Mouse (Mus musculus): ENCODE results near the gene Acbd6. TPM values are rescaled to one million over a fixed set of nuclear protein-coding genes. Genes with fewer than 3 reads are reported as not detected.

Gene Acbd6
- polyA plus RNA-seq, 1 experiment from 2014 or later: 68.6 TPM

GRCm38 (mm10) chr1:155689141-155689540 lies 131.2 kb downstream of the Acbd6 start:
- Histone ChIP-seq H3K9me3 (ENCODE audit: control insufficient read depth, low read depth, low read length) (no peaks in the 10 kb centered on the region), H3K4me1 (ENCODE audit: control insufficient read depth, insufficient read depth, low read length) (no peaks in the 10 kb centered on the region), H3K36me3 (ENCODE audit: control insufficient read depth, insufficient read depth, low read length) (no peaks in the 10 kb centered on the region), H3K27me3 (ENCODE audit: control insufficient read depth, insufficient read depth, low read length) (no peaks in the 10 kb centered on the region), H3K9ac (replicated peaks; ENCODE audit: low read depth, low read length) (no peak overlapping the region), H3K4me3 (ENCODE audit: low read depth, low read length) (no peak overlapping the region), H3K4me2 (replicated peaks; ENCODE audit: low read depth, low read length) (no peak overlapping the region), H3K27ac (ENCODE audit: low read length) (no peak overlapping the region)
- 86% methylated on average over 4 of the region's 4 CpGs for WGBS
- no peak for ATAC-seq (ENCODE audit: insufficient number of reproducible peaks, insufficient read depth, low FRiP score, low read depth)

- H3K27me3 ChIP-seq (ENCODE audit: control insufficient read depth, insufficient read depth, low read length): no peaks in the 10 kb centered on the region
- 86% methylated on average over 5 of the region's 5 CpGs for WGBS
- H3K4me3 ChIP-seq (ENCODE audit: low read depth, low read length): no peak overlapping the region
- no peak for ATAC-seq (ENCODE audit: insufficient number of reproducible peaks, insufficient read depth, low FRiP score, low read depth)
- no peaks in the 10 kb centered on the region for H3K36me3 ChIP-seq (ENCODE audit: control insufficient read depth, insufficient read depth, low read length)
- no peak overlapping the region for H3K4me2 ChIP-seq (replicated peaks; ENCODE audit: low read depth, low read length)
- H3K9me3 ChIP-seq (ENCODE audit: control insufficient read depth, low read depth, low read length): no peaks in the 10 kb centered on the region
- H3K4me1 ChIP-seq (ENCODE audit: control insufficient read depth, insufficient read depth, low read length): no peaks in the 10 kb centered on the region
- H3K27ac ChIP-seq (ENCODE audit: low read length): no peak overlapping the region
- H3K9ac ChIP-seq (replicated peaks; ENCODE audit: low read depth, low read length): no peak overlapping the region
Observed at GRCm38 (mm10) chr1:155689558-155689957, 131.6 kb downstream of the Acbd6 start.

- Histone ChIP-seq H3K4me1 (ENCODE audit: control insufficient read depth, insufficient read depth, low read length) (no peaks in the 10 kb centered on the region), H3K4me3 (ENCODE audit: low read depth, low read length) (no peak overlapping the region), H3K9me3 (ENCODE audit: control insufficient read depth, low read depth, low read length) (no peaks in the 10 kb centered on the region), H3K36me3 (ENCODE audit: control insufficient read depth, insufficient read depth, low read length) (no peaks in the 10 kb centered on the region), H3K27ac (ENCODE audit: low read length) (no peak overlapping the region), H3K9ac (replicated peaks; ENCODE audit: low read depth, low read length) (no peak overlapping the region), H3K27me3 (ENCODE audit: control insufficient read depth, insufficient read depth, low read length) (no peaks in the 10 kb centered on the region), H3K4me2 (replicated peaks; ENCODE audit: low read depth, low read length) (no peak overlapping the region)
- ATAC-seq (ENCODE audit: insufficient number of reproducible peaks, insufficient read depth, low FRiP score, low read depth): no peak
- WGBS: 89% methylated on average over 6 of the region's 6 CpGs
Observed at GRCm38 (mm10) chr1:155692230-155692629, 134.3 kb downstream of the Acbd6 start.

- Histone ChIP-seq H3K9ac (replicated peaks; ENCODE audit: low read depth, low read length) (no peak overlapping the region), H3K4me3 (ENCODE audit: low read depth, low read length) (no peak overlapping the region), H3K36me3 (ENCODE audit: control insufficient read depth, insufficient read depth, low read length) (no peaks in the 10 kb centered on the region), H3K27ac (ENCODE audit: low read length) (no peak overlapping the region), H3K9me3 (ENCODE audit: control insufficient read depth, low read depth, low read length) (no peaks in the 10 kb centered on the region), H3K4me1 (ENCODE audit: control insufficient read depth, insufficient read depth, low read length) (no peaks in the 10 kb centered on the region), H3K4me2 (replicated peaks; ENCODE audit: low read depth, low read length) (no peak overlapping the region), H3K27me3 (ENCODE audit: control insufficient read depth, insufficient read depth, low read length) (no peaks in the 10 kb centered on the region)
- no peak for ATAC-seq (ENCODE audit: insufficient number of reproducible peaks, insufficient read depth, low FRiP score, low read depth)
- WGBS: 48% methylated on average over 11 of the region's 11 CpGs
Observed at GRCm38 (mm10) chr1:155693026-155693425, 135.1 kb downstream of the Acbd6 start.

- no peak overlapping the region for H3K4me2 ChIP-seq (replicated peaks; ENCODE audit: low read depth, low read length)
- ATAC-seq (ENCODE audit: insufficient number of reproducible peaks, insufficient read depth, low FRiP score, low read depth): no peak
- H3K4me1 ChIP-seq (ENCODE audit: control insufficient read depth, insufficient read depth, low read length): no peaks in the 10 kb centered on the region
- H3K27me3 ChIP-seq (ENCODE audit: control insufficient read depth, insufficient read depth, low read length): no peaks in the 10 kb centered on the region
- no peak overlapping the region for H3K4me3 ChIP-seq (ENCODE audit: low read depth, low read length)
- no peak overlapping the region for H3K9ac ChIP-seq (replicated peaks; ENCODE audit: low read depth, low read length)
- H3K27ac ChIP-seq (ENCODE audit: low read length): no peak overlapping the region
- no peaks in the 10 kb centered on the region for H3K36me3 ChIP-seq (ENCODE audit: control insufficient read depth, insufficient read depth, low read length)
- no peaks in the 10 kb centered on the region for H3K9me3 ChIP-seq (ENCODE audit: control insufficient read depth, low read depth, low read length)
- 36% methylated on average over 5 of the region's 5 CpGs for WGBS
Observed at GRCm38 (mm10) chr1:155693443-155693842, 135.5 kb downstream of the Acbd6 start.

GRCm38 (mm10) chr1:155698373-155699159 lies 140.6 kb downstream of the Acbd6 start:
- Histone ChIP-seq H3K27me3 (ENCODE audit: control insufficient read depth, insufficient read depth, low read length) (no peaks in the 10 kb centered on the region), H3K4me3 (ENCODE audit: low read depth, low read length) (no peak overlapping the region), H3K9me3 (ENCODE audit: control insufficient read depth, low read depth, low read length) (no peaks in the 10 kb centered on the region), H3K27ac (ENCODE audit: low read length) (no peak overlapping the region), H3K4me1 (ENCODE audit: control insufficient read depth, insufficient read depth, low read length) (no peaks in the 10 kb centered on the region), H3K36me3 (ENCODE audit: control insufficient read depth, insufficient read depth, low read length) (no peaks in the 10 kb centered on the region), H3K4me2 (replicated peaks; ENCODE audit: low read depth, low read length) (no peak overlapping the region), H3K9ac (replicated peaks; ENCODE audit: low read depth, low read length) (no peak overlapping the region)
- 66% methylated on average over 17 of the region's 17 CpGs for WGBS
- no peak for ATAC-seq (ENCODE audit: insufficient number of reproducible peaks, insufficient read depth, low FRiP score, low read depth)

- Histone ChIP-seq H3K9ac (replicated peaks; ENCODE audit: low read depth, low read length) (no peak overlapping the region), H3K9me3 (ENCODE audit: control insufficient read depth, low read depth, low read length) (no peaks in the 10 kb centered on the region), H3K4me2 (replicated peaks; ENCODE audit: low read depth, low read length) (no peak overlapping the region), H3K27ac (ENCODE audit: low read length) (no peak overlapping the region), H3K27me3 (ENCODE audit: control insufficient read depth, insufficient read depth, low read length) (no peaks in the 10 kb centered on the region), H3K4me3 (ENCODE audit: low read depth, low read length) (no peak overlapping the region), H3K36me3 (ENCODE audit: control insufficient read depth, insufficient read depth, low read length) (no peaks in the 10 kb centered on the region), H3K4me1 (ENCODE audit: control insufficient read depth, insufficient read depth, low read length) (no peaks in the 10 kb centered on the region)
- ATAC-seq (ENCODE audit: insufficient number of reproducible peaks, insufficient read depth, low FRiP score, low read depth): no peak
Observed at GRCm38 (mm10) chr1:155700886-155701285, 143.0 kb downstream of the Acbd6 start.

GRCm38 (mm10) chr1:155703191-155703680 lies 145.3 kb downstream of the Acbd6 start:
- Histone ChIP-seq H3K4me3 (ENCODE audit: low read depth, low read length) (no peak overlapping the region), H3K27me3 (ENCODE audit: control insufficient read depth, insufficient read depth, low read length) (no peaks in the 10 kb centered on the region), H3K9me3 (ENCODE audit: control insufficient read depth, low read depth, low read length) (no peaks in the 10 kb centered on the region), H3K4me2 (replicated peaks; ENCODE audit: low read depth, low read length) (no peak overlapping the region), H3K9ac (replicated peaks; ENCODE audit: low read depth, low read length) (no peak overlapping the region), H3K27ac (ENCODE audit: low read length) (no peak overlapping the region), H3K4me1 (ENCODE audit: control insufficient read depth, insufficient read depth, low read length) (no peaks in the 10 kb centered on the region), H3K36me3 (ENCODE audit: control insufficient read depth, insufficient read depth, low read length) (no peaks in the 10 kb centered on the region)
- WGBS: 70% methylated on average over 5 of the region's 5 CpGs
- no peak for ATAC-seq (ENCODE audit: insufficient number of reproducible peaks, insufficient read depth, low FRiP score, low read depth)

- Histone ChIP-seq H3K4me2 (replicated peaks; ENCODE audit: low read depth, low read length) (no peak overlapping the region), H3K36me3 (ENCODE audit: control insufficient read depth, insufficient read depth, low read length) (no peaks in the 10 kb centered on the region), H3K27me3 (ENCODE audit: control insufficient read depth, insufficient read depth, low read length) (no peaks in the 10 kb centered on the region), H3K4me1 (ENCODE audit: control insufficient read depth, insufficient read depth, low read length) (no peaks in the 10 kb centered on the region), H3K27ac (ENCODE audit: low read length) (no peak overlapping the region), H3K9ac (replicated peaks; ENCODE audit: low read depth, low read length) (no peak overlapping the region), H3K9me3 (ENCODE audit: control insufficient read depth, low read depth, low read length) (no peaks in the 10 kb centered on the region), H3K4me3 (ENCODE audit: low read depth, low read length) (no peak overlapping the region)
- ATAC-seq (ENCODE audit: insufficient number of reproducible peaks, insufficient read depth, low FRiP score, low read depth): peak; percentile 64; the same call in 1 of the 2 replicates
- WGBS: 44% methylated on average over 5 of the region's 5 CpGs
Observed at GRCm38 (mm10) chr1:155704182-155704581, 146.3 kb downstream of the Acbd6 start.
